In genomic region chr13:26721333-26721732, GRCm38 (mm10) we compare ENCODE assay signal across 25 mouse cellular contexts. TPM values are rescaled to one million over a fixed set of nuclear protein-coding genes. Genes with fewer than 3 reads are reported as not detected.
DNase-seq lines count a peak whose midpoint lies in the region; ATAC-seq and TF ChIP-seq lines count a peak whose summit lies in the region.
"Had no signal": no experiment of that assay in that cellular context is flagged by ENCODE, and none has a peak within 500 bp of the region (broad histone marks: within the 10 kb centered on the region; RNA-seq: fewer than 3 reads in every experiment).

No protein-coding gene starts in this region.

- no peak overlapping the region for H3K4me2 ChIP-seq in lung, embryonic 15.5 days
- no peak overlapping the region for H3K4me2 ChIP-seq in intestine, embryonic 15.5 days (replicated peaks)
- H3K4me2 ChIP-seq in lung, postnatal 0 days (replicated peaks; ENCODE audit: low read depth, low read length) = peak overlapping the region; percentile 29
- peak overlapping the region; percentile 1; the same call in 1 of the 2 replicates for H3K4me2 ChIP-seq in stomach, embryonic 16.5 days (ENCODE audit: low read depth, low read length)
- H3K4me2 ChIP-seq: embryonic facial prominence, embryonic 12.5 days; forebrain, embryonic 13.5 days; kidney, embryonic 15.5 days; liver, embryonic 15.5 days; neural tube, embryonic 12.5 days had no signal

- 10% methylated on average over 6 of the region's 6 CpGs for WGBS in lung, embryonic 15.5 days
- 9% methylated on average over 6 of the region's 6 CpGs for WGBS in lung, adult 2 months
- 15% methylated on average over 6 of the region's 6 CpGs for WGBS in intestine, embryonic 15.5 days
- 5% methylated on average over 6 of the region's 6 CpGs for WGBS in lung, postnatal 0 days
- WGBS in stomach, embryonic 16.5 days = 12% methylated on average over 6 of the region's 6 CpGs

- H3K9ac ChIP-seq in lung, embryonic 15.5 days = no peak overlapping the region
- H3K9ac ChIP-seq in intestine, embryonic 15.5 days = no peak overlapping the region
- no peak overlapping the region for H3K9ac ChIP-seq in lung, postnatal 0 days (replicated peaks; ENCODE audit: low read depth)
- no peak overlapping the region for H3K9ac ChIP-seq in stomach, embryonic 16.5 days (ENCODE audit: low read length)
- H3K9ac ChIP-seq: embryonic facial prominence, embryonic 12.5 days; forebrain, embryonic 13.5 days; kidney, embryonic 15.5 days; liver, embryonic 15.5 days; neural tube, embryonic 12.5 days had no signal

- no peaks in the 10 kb centered on the region for H3K9me3 ChIP-seq in lung, embryonic 15.5 days
- H3K9me3 ChIP-seq in intestine, embryonic 15.5 days = no peaks in the 10 kb centered on the region
- H3K9me3 ChIP-seq in lung, postnatal 0 days (ENCODE audit: low read length) = no peaks in the 10 kb centered on the region
- H3K9me3 ChIP-seq in stomach, embryonic 16.5 days (replicated peaks; ENCODE audit: control insufficient read depth, low read length) = no peaks in the 10 kb centered on the region
- H3K9me3 ChIP-seq: embryonic facial prominence, embryonic 12.5 days; forebrain, embryonic 13.5 days; kidney, embryonic 15.5 days; liver, embryonic 15.5 days; neural tube, embryonic 12.5 days had no signal

- no peaks in the 10 kb centered on the region for H3K4me1 ChIP-seq in lung, embryonic 15.5 days
- H3K4me1 ChIP-seq in lung, adult 2 months (ENCODE audit: control insufficient read depth, insufficient read depth, low read length) = peaks cover 6% of the 10 kb centered on the region
- H3K4me1 ChIP-seq in intestine, embryonic 15.5 days (replicated peaks) = no peaks in the 10 kb centered on the region
- no peaks in the 10 kb centered on the region for H3K4me1 ChIP-seq in lung, postnatal 0 days (ENCODE audit: insufficient read depth, low read depth, low read length)
- H3K4me1 ChIP-seq in stomach, embryonic 16.5 days (ENCODE audit: control insufficient read depth, insufficient read depth, low read length) = peaks cover 5% of the 10 kb centered on the region; the same call in 1 of the 2 replicates
- H3K4me1 ChIP-seq: embryonic facial prominence, embryonic 12.5 days; forebrain, embryonic 13.5 days; kidney, embryonic 15.5 days; liver, embryonic 15.5 days; neural tube, embryonic 12.5 days had no signal

- no peaks in the 10 kb centered on the region for H3K27me3 ChIP-seq in lung, embryonic 15.5 days
- H3K27me3 ChIP-seq in intestine, embryonic 15.5 days (replicated peaks) = no peaks in the 10 kb centered on the region
- no peaks in the 10 kb centered on the region for H3K27me3 ChIP-seq in lung, postnatal 0 days (replicated peaks; ENCODE audit: insufficient read depth, low read length)
- H3K27me3 ChIP-seq in stomach, embryonic 16.5 days (ENCODE audit: control insufficient read depth, insufficient read depth, low read length) = no peaks in the 10 kb centered on the region
- H3K27me3 ChIP-seq: embryonic facial prominence, embryonic 12.5 days; forebrain, embryonic 13.5 days; kidney, embryonic 15.5 days; liver, embryonic 15.5 days; neural tube, embryonic 12.5 days; Patski had no signal

- H3K27ac ChIP-seq in lung, embryonic 15.5 days = peak overlapping the region; percentile 8; the same call in 1 of the 2 replicates
- no peak overlapping the region for H3K27ac ChIP-seq in intestine, embryonic 15.5 days
- no peak overlapping the region for H3K27ac ChIP-seq in lung, postnatal 0 days (ENCODE audit: low read length)
- peak overlapping the region; percentile 55; the same call in 1 of the 2 replicates for H3K27ac ChIP-seq in stomach, embryonic 16.5 days (ENCODE audit: low read length)
- H3K27ac ChIP-seq: embryonic facial prominence, embryonic 12.5 days; forebrain, embryonic 13.5 days; kidney, embryonic 15.5 days; liver, embryonic 15.5 days; neural tube, embryonic 12.5 days had no signal

- TF ChIP-seq EP300 in lung, postnatal 0 days (IDR thresholded peaks at IDR 0.05) = peak; percentile 41; the same call in 1 of the 2 replicates

- no peak for ATAC-seq in lung, embryonic 15.5 days (ENCODE audit: borderline replicate concordance, extremely low read depth, low FRiP score, low TSS enrichment)
- ATAC-seq in intestine, embryonic 15.5 days = peak; percentile 77
- ATAC-seq in lung, postnatal 0 days = 0 out of 2 replicates have a peak, but pooled peaks have one; percentile 17
- ATAC-seq in stomach, embryonic 16.5 days (ENCODE audit: insufficient read depth, low FRiP score) = peak; percentile 68; the same call in 1 of the 2 replicates
- ATAC-seq: forebrain, embryonic 13.5 days; inflammation-experienced regulatory T-cells, adult 6 months; Patski had no signal

- H3K4me3 ChIP-seq in lung, embryonic 15.5 days = no peak overlapping the region
- H3K4me3 ChIP-seq in lung, adult 2 months (replicated peaks; ENCODE audit: extremely low read depth, low read depth, low read length) = no peak overlapping the region
- no peak overlapping the region for H3K4me3 ChIP-seq in intestine, embryonic 15.5 days (replicated peaks)
- no peak overlapping the region for H3K4me3 ChIP-seq in lung, postnatal 0 days (ENCODE audit: low read depth, low read length)
- no peak overlapping the region for H3K4me3 ChIP-seq in stomach, embryonic 16.5 days (replicated peaks; ENCODE audit: low read length)
- H3K4me3 ChIP-seq: embryonic facial prominence, embryonic 12.5 days; erythroblast, embryonic 14.5 days; forebrain, embryonic 13.5 days; kidney, embryonic 15.5 days; liver, embryonic 15.5 days; neural tube, embryonic 12.5 days had no signal

- TF ChIP-seq CTCF in lung, adult 2 months (IDR thresholded peaks at IDR 0.05; ENCODE audit: insufficient read depth, low read length) = no peak
- no peak for TF ChIP-seq CTCF in lung, postnatal 0 days (IDR thresholded peaks at IDR 0.05)

- TF ChIP-seq POLR2A in lung, adult 2 months (IDR thresholded peaks at IDR 0.05; ENCODE audit: borderline replicate concordance, extremely low read depth, low read depth, low read length) = no peak

- H3K36me3 ChIP-seq in lung, embryonic 15.5 days = no peaks in the 10 kb centered on the region
- H3K36me3 ChIP-seq in intestine, embryonic 15.5 days = no peaks in the 10 kb centered on the region
- no peaks in the 10 kb centered on the region for H3K36me3 ChIP-seq in lung, postnatal 0 days (ENCODE audit: insufficient read depth, low read length)
- no peaks in the 10 kb centered on the region for H3K36me3 ChIP-seq in stomach, embryonic 16.5 days (ENCODE audit: control insufficient read depth, insufficient read depth, low read length)
- H3K36me3 ChIP-seq: embryonic facial prominence, embryonic 12.5 days; kidney, embryonic 15.5 days; liver, embryonic 15.5 days; neural tube, embryonic 12.5 days had no signal

- DNase-seq in lung, adult 2 months = no peak
- peak; percentile 62 for DNase-seq in lung, postnatal 0 days (ENCODE audit: low spot score)
- no peak for DNase-seq in ovary, postnatal 14 days (ENCODE audit: low spot score)
- DNase-seq in cerebellum, adult 18-20 months = no peak
- DNase-seq: adrenal gland, adult 8-10 months; cerebellum, adult 9-11 months; gastrocnemius, postnatal 14 days; heart, adult 18-20 months; heart, postnatal 36 days; right cerebral cortex, adult 18-20 months had no signal

RNA-seq across cellular contexts. Expression of gene Hdgfl1, which starts 48.6 kb away (rescaled TPM):
- polyA plus RNA-seq in lung, embryonic 15.5 days (2015; fragmentation: Nextera tagmentation; extraction: Ambion mirVana) = not detected in 2 replicates
- not detected in 2 replicates for polyA plus RNA-seq in lung, adult 2 months (2012; rRNA removed)
- polyA plus RNA-seq in intestine, embryonic 15.5 days (2015; fragmentation: Nextera tagmentation; extraction: Ambion mirVana) = not detected in 2 replicates
- not detected in 2 replicates for polyA plus RNA-seq in lung, postnatal 0 days (2015; fragmentation: Nextera tagmentation; extraction: Ambion mirVana)
- not detected in 2 replicates for polyA plus RNA-seq in stomach, embryonic 16.5 days (2015; fragmentation: Nextera tagmentation; extraction: Ambion mirVana)
- polyA plus RNA-seq: cortical plate, adult 2 months; embryonic facial prominence, embryonic 12.5 days; erythroblast, embryonic 14.5 days; forebrain, embryonic 13.5 days; heart, embryonic 14.5 days; inflammation-experienced regulatory T-cells, adult 6 months; kidney, embryonic 15.5 days; large intestine, adult 2 months; limb, embryonic 14.5 days; liver, embryonic 15.5 days; neural tube, embryonic 12.5 days; Patski had no signal

Comparison
In these comparisons a context has a peak if more than half of its experiments do, and no peak if none do; other contexts are left out.
1. H3K27ac ChIP-seq: peak in lung, embryonic 15.5 days (single experiment) and stomach, embryonic 16.5 days (single experiment); none in intestine, embryonic 15.5 days (single experiment) and lung, postnatal 0 days (single experiment).
2. H3K4me2 ChIP-seq: peak in lung, postnatal 0 days (single experiment) and stomach, embryonic 16.5 days (single experiment); none in lung, embryonic 15.5 days (single experiment) and intestine, embryonic 15.5 days (single experiment).